Mouse (Mus musculus) thymus, adult 2 months (tissue): ENCODE data around the gene Pih1d2. TPM values are rescaled to one million over a fixed set of nuclear protein-coding genes. Genes with fewer than 3 reads are reported as not detected.
"Not testable (repeated sequence)": the region's sequence is repeated elsewhere in the genome, so short reads cannot be mapped to it uniquely, and the experiment has no call there.

Experiments used
- DNase-seq: peaks from one replicate; pipeline ENCODE4 v3.0.0; 2021
- H3K27ac ChIP-seq: fragments of 200-500 bp; 2 replicates; pipeline ENCODE4 v1.5.1; 2012; ENCODE audit warnings: low read length, control low read depth; ENCODE audit not compliant: control insufficient read depth, insufficient read depth
- H3K27me3 ChIP-seq: fragments of 200-500 bp; 2 replicates; pipeline ENCODE4 v1.6.1; 2012; ENCODE audit warnings: mild to moderate bottlenecking, low read length, moderate library complexity, mixed read lengths; ENCODE audit not compliant: control insufficient read depth, insufficient read depth
- H3K36me3 ChIP-seq: fragments of 200-500 bp; 2 replicates; pipeline ENCODE4 v1.6.1; 2012; ENCODE audit warnings: mild to moderate bottlenecking, low read length, moderate library complexity; ENCODE audit not compliant: control insufficient read depth, insufficient read depth
- H3K4me1 ChIP-seq: fragments of 200-500 bp; replicated peaks from 2 replicates; pipeline ENCODE4 v1.6.1; 2012; ENCODE audit warnings: low read length; ENCODE audit not compliant: control insufficient read depth, insufficient read depth
- H3K4me3 ChIP-seq: fragments of 200-500 bp; 2 replicates; pipeline ENCODE4 v1.5.1; 2012; ENCODE audit warnings: mild to moderate bottlenecking, low read length, control low read depth, moderate library complexity; ENCODE audit not compliant: control insufficient read depth, insufficient read depth
- CTCF ChIP-seq: fragments of 200-500 bp; IDR thresholded peaks from 2 replicates; pipeline ENCODE4 v1.5.1; 2012; ENCODE audit warnings: mild to moderate bottlenecking, control low read depth, low read length, moderate library complexity, borderline replicate concordance; ENCODE audit not compliant: control insufficient read depth, poor library complexity, insufficient read depth; ENCODE audit errors: extremely low read depth
- POLR2A ChIP-seq: fragments of 200-500 bp; IDR thresholded peaks from 2 replicates; pipeline ENCODE4 v1.6.1; 2012; ENCODE audit warnings: mild to moderate bottlenecking, low read length, control low read depth, moderate library complexity; ENCODE audit not compliant: control insufficient read depth, poor library complexity, insufficient read depth; ENCODE audit errors: extremely low read depth
- WGBS: fragments of 180-500 bp; shearing (Covaris S2); methylation state at CpG from one replicate; pipeline ENCODE4 v1.1.7; 2018; 5-methylcytosine and 5-hydroxymethylcytosine counted together
- polyA plus RNA-seq: library from polyadenylated mRNA; depleted of rRNA; stranded (reverse); fragments of >200 nt; gene quantifications from 2 replicates; pipeline ENCODE4 v1.2.3, GENCODE M21; 2012

Gene Pih1d2
- polyA plus RNA-seq, 1 experiment, result 0.85 TPM

DNA sequence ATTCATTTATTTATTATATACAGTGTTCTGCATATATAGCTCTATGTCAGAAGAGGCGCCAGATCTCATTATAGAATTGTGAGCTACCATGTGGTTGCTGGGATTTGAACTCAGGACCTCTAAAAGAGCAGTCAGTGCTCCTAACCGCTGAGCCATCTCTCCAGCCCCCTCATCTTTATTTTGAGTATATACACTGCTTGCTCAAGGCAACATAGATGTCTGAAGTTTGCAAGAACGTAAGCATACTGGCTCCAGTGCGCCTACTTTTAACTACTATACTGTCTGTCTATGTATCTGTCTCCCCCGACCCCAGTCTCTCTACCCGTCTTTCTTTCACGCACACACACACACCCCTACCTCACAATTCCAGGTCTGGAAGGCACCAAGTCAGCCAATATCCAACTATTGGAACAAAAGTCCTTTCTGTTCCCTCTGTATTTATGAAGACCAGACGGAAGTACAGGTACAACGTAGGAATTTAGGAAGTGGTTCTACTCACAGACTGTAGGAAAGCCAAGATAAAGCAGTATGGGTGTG lies 741 bp downstream of the Pih1d2 start:
- H3K4me1 ChIP-seq, result peaks cover 3% of the 10 kb centered on the region
- TF ChIP-seq POLR2A, result no peak
- no peak for TF ChIP-seq CTCF
- H3K27ac ChIP-seq, result no peak overlapping the region
- H3K4me3 ChIP-seq, result no peak overlapping the region
- WGBS, result 71% methylated on average over 9 of the region's 9 CpGs
- no peaks in the 10 kb centered on the region for H3K27me3 ChIP-seq
- no peak for DNase-seq
- peaks cover 21% of the 10 kb centered on the region for H3K36me3 ChIP-seq

DNA sequence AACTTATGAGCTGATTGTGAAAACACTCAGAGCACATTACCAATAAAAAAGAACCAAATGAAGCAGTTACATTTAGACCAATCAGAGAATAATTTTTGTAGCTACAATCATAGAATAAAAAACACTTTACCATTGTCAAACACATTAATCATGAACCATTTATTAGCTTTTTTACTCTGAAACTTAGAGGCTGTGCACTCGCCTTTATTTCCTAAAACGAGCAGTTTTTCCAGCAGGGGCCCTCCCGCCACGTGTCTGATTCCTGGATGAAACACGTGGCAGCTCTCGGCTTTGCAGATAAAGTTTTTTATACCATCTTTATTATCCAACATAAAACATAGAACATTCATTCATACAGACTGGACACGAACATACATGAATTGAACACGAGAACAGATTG lies 13.8 kb downstream of the Pih1d2 start:
- not testable (repeated sequence) for H3K36me3 ChIP-seq, H3K4me3 ChIP-seq, H3K4me1 ChIP-seq, H3K27ac ChIP-seq, H3K27me3 ChIP-seq, DNase-seq
- 94% methylated on average over 6 of the region's 8 CpGs for WGBS

DNA sequence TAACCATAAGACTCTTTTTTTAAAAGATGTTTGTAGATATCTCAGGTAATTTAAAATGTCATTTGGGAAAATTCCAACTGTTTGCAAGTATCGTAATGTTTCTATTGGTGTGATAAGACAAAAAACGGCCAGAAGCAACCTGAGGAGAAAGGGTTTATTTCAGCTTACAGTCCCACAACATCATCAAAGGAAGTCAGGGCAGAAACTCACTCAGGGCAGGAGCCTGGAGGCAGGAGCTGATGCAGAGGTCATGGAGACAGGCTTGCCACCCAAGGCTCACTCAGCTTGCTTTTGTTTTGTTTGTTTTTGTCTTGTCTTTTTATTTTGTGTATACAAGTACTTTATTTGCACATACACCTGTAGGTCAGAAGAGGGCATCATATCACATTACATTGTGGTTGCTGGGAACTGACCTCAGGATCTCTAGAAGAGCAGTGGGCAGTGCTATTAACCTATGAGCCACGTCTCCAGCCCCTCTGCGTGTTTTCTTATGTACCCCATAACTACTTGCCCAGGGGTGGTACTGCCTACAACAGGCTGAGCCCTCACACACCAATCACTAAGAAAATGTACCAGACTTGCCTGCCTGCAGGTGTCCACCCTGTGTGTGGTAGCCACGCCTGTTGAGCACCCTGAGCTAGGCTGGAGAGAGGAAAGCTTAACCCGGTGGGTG lies 15.0 kb downstream of the Pih1d2 start:
- H3K27me3 ChIP-seq, result no peaks in the 10 kb centered on the region
- peaks cover 5% of the 10 kb centered on the region for H3K36me3 ChIP-seq
- H3K27ac ChIP-seq, result no peak overlapping the region
- DNase-seq, result no peak
- no peak overlapping the region for H3K4me3 ChIP-seq
- WGBS, result 89% methylated on average over 6 of the region's 6 CpGs
- no peaks in the 10 kb centered on the region for H3K4me1 ChIP-seq
- TF ChIP-seq POLR2A (no peak), CTCF (no peak)

DNA sequence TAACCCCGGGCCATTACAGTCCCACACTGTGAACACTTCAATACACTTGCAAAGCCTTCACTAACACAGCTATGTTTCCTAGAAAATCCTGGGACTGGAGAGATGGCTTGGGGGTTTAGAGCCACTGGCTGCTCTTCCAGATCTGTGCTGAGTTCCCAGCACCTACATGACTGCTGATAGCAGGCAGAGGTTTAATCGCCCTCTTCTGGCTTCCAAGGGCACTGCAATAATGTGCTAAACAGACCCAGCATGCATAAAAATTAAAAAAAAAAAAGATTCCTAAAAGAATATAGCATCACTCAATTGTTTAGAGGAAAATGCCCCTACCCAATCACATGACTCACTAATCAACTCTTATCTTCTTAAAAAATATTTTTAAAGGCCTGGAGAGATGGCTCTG lies 15.9 kb downstream of the Pih1d2 start:
- TF ChIP-seq POLR2A, result no peak
- TF ChIP-seq CTCF, result no peak
- Histone ChIP-seq H3K4me3 (no peak overlapping the region), H3K27ac (no peak overlapping the region), H3K4me1 (no peaks in the 10 kb centered on the region), H3K27me3 (no peaks in the 10 kb centered on the region), H3K36me3 (peaks cover 5% of the 10 kb centered on the region)
- peak; percentile 9 for DNase-seq
- WGBS, result 76% methylated on average over 2 of the region's 2 CpGs

DNA sequence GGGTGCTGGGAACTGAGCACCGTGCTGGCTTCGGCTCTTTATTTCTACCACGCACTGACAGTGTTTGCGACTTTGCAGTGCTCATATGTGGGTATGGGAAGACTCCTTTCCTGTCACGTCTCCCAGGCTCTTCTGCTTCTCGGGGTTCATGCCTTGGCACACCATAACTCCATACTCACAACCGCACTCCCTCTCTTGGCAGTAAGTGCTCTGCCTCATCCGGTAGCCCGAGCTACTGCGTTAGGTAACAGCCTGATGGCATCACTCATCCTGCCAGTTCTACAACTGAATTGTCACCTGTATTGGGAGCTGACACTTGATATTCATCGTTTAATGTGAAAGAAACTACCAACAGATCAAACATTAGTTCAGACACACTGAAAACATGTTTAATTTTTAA lies 17.1 kb downstream of the Pih1d2 start:
- TF ChIP-seq POLR2A (no peak), CTCF (no peak)
- Histone ChIP-seq H3K27me3 (no peaks in the 10 kb centered on the region), H3K4me3 (no peak overlapping the region), H3K27ac (no peak overlapping the region), H3K4me1 (no peaks in the 10 kb centered on the region), H3K36me3 (peaks cover 6% of the 10 kb centered on the region)
- no peak for DNase-seq
- 96% methylated on average over 11 of the region's 11 CpGs for WGBS

DNA sequence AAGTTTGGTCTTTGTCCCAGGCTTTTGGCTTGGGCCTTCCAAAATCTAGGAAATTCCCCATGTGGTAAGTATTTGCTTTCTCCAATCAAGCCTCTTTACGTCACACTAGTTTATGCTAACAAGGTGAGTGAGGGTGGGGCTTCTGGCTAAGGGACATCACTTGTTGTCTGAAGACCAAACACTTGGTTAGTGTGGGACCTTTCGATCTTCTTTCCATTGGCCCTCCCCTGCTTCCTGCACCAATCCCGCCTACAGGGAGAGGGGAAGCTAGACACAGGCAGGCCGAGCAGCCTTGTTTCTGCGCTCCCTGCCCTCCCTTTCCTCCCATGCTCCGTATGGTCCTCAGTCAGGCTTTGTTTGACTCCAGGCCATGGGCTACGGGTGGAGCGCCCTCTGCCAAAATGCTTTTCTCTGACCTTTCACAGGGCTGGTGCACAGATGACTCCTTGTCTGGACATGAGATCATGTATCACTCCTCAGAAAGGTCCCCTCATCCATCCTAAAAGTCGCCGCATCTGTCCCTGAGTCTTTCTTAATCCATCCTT lies 29.8 kb downstream of the Pih1d2 start:
- H3K36me3 ChIP-seq, result peaks cover 50% of the 10 kb centered on the region
- H3K4me3 ChIP-seq, result no peak overlapping the region

DNA sequence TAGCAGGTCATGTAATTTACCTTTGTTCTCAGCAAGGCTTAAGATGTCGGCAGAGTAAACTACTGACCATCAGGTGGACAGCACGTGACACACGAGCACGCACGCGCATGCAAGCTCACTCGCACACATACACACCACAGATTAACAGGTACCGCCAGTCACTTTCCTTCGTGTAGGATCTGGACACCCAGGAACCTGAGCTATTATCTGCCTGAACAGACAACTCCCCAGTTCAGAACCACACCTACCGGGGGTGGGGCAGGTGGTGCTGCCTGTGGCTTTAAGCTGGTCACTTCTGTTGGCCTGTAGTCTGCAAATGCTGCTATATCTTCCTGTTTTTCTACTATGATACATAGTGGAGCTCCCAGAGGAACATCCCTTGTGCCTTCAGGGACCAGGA lies 33.4 kb downstream of the Pih1d2 start:
- no peak for DNase-seq
- Histone ChIP-seq H3K36me3 (peaks cover 29% of the 10 kb centered on the region), H3K27ac (no peak overlapping the region), H3K27me3 (no peaks in the 10 kb centered on the region), H3K4me3 (no peak overlapping the region), H3K4me1 (no peaks in the 10 kb centered on the region)
- TF ChIP-seq POLR2A (no peak), CTCF (no peak)
- 97% methylated on average over 10 of the region's 10 CpGs for WGBS

More for the DNA sequence above, 29.8 kb downstream of the Pih1d2 start:
- no peak for DNase-seq
- no peak overlapping the region for H3K27ac ChIP-seq
- no peak for TF ChIP-seq POLR2A
- no peak for TF ChIP-seq CTCF
- H3K4me1 ChIP-seq, result no peaks in the 10 kb centered on the region
- H3K27me3 ChIP-seq, result no peaks in the 10 kb centered on the region
- 96% methylated on average over 10 of the region's 10 CpGs for WGBS
